Mouse (Mus musculus) C2C12 (cell line): ENCODE data around the gene Sorbs1. TPM values are rescaled to one million over a fixed set of nuclear protein-coding genes. Genes with fewer than 3 reads are reported as not detected.

Source experiments
- H3K27me3 ChIP-seq: one replicate; pipeline ENCODE4 v1.6.1; 2011; ENCODE audit not compliant: control insufficient read depth, insufficient read depth, insufficient read length
- H3K36me3 ChIP-seq: one replicate; pipeline ENCODE4 v1.6.1; 2011; ENCODE audit not compliant: control insufficient read depth, insufficient read depth
- H3K4me3 ChIP-seq: one replicate; pipeline ENCODE4 v1.5.1; 2011; ENCODE audit warnings: mild to moderate bottlenecking, control low read depth; ENCODE audit not compliant: poor library complexity, insufficient read depth, severe bottlenecking
- H3K79me2 ChIP-seq: one replicate; pipeline ENCODE4 v1.6.1; 2011; ENCODE audit not compliant: control insufficient read depth, insufficient read depth
- H3K79me3 ChIP-seq: one replicate; pipeline ENCODE4 v1.6.1; 2011; ENCODE audit warnings: low read depth, control low read depth
- H3ac ChIP-seq: one replicate; pipeline ENCODE3; 2011; ENCODE audit warnings: low read depth; ENCODE audit not compliant: control insufficient read depth, insufficient read length
- CEBPB ChIP-seq: IDR thresholded peaks from one replicate; pipeline ENCODE4 v1.6.1; 2011; ENCODE audit warnings: low read depth, mild to moderate bottlenecking, control low read depth, moderate library complexity
- CTCF ChIP-seq: IDR thresholded peaks from one replicate; pipeline ENCODE4 v1.5.1; 2011; ENCODE audit not compliant: control insufficient read depth, insufficient read depth, insufficient read length
- FOSL1 ChIP-seq: IDR thresholded peaks from one replicate; pipeline ENCODE4 v1.8.0; 2011; ENCODE audit warnings: mild to moderate bottlenecking, low read length; ENCODE audit not compliant: poor library complexity, insufficient read depth, severe bottlenecking
- MAX ChIP-seq: IDR thresholded peaks from one replicate; pipeline ENCODE4 v1.6.1; 2011; ENCODE audit warnings: mild to moderate bottlenecking, control low read depth
- MYOD1 ChIP-seq: IDR thresholded peaks from one replicate; pipeline ENCODE4 v1.6.1; 2011; ENCODE audit warnings: low read depth; ENCODE audit not compliant: control insufficient read depth, insufficient read length
- MYOG ChIP-seq: IDR thresholded peaks from one replicate; pipeline ENCODE4 v1.6.1; 2011; ENCODE audit not compliant: control insufficient read depth, insufficient read length; ENCODE audit errors: extremely low read depth
- USF1 ChIP-seq: IDR thresholded peaks from one replicate; pipeline ENCODE4 v1.6.1; 2011; ENCODE audit warnings: low read depth, mild to moderate bottlenecking, control low read depth, moderate library complexity
- polyA plus RNA-seq: library from polyadenylated mRNA; unstranded; fragments of >200 nt; fragmentation: generic; extraction: Trizol; gene quantifications from one replicate; pipeline ENCODE4 v1.2.1, GENCODE M21; 2012; ENCODE audit warnings: missing spikeins

Gene Sorbs1
- polyA plus RNA-seq, 1 experiment, result 9.0 TPM

DNA sequence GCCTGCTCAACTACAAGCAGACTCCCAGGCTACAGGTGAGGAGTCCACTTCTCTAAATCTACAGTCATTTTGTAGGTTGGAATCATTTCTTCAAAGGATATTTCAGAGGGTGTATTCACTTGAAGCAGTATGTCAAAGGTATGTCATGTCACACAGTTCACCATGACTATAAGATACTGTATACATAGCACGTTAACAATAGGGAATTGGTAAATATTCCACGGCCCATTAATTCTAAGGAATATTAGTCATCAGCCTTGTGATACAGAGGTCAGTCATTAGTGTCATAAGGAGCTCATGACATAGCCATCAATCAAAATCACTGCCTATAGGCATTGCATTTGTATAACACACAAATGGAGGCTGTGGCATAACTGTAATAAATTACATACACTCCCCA is 228.9 kb downstream of the Sorbs1 start:
- no peaks in the 10 kb centered on the region for H3K27me3 ChIP-seq

DNA sequence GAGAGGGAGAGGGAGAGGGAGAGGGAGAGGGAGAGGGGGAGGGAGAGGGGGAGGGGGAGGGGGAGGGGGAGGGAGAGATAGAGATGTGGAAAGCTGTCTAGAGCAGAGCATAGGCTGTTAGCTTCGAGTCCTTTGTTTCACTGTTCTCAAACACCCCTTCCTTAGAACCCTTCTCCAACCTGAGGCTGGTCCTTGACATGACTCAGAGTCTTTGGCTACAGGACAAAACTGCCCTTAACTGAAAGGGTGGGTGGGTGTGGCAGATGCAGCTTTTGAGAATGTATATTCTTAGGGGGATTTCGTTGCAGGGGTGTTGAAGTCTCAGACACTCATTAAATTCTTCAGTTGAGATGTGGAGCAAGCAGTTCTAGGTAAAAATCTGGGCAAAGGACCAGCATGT is 230.2 kb downstream of the Sorbs1 start:
- TF ChIP-seq MAX (no peak), MYOD1 (no peak), CTCF (no peak), FOSL1 (no peak), MYOG (no peak), CEBPB (no peak), USF1 (no peak)
- H3K36me3 ChIP-seq, result no peaks in the 10 kb centered on the region
- no peaks in the 10 kb centered on the region for H3K27me3 ChIP-seq
- no peak overlapping the region for H3ac ChIP-seq
- H3K79me2 ChIP-seq, result no peaks in the 10 kb centered on the region
- H3K4me3 ChIP-seq, result no peak overlapping the region
- H3K79me3 ChIP-seq, result no peaks in the 10 kb centered on the region

More for the DNA sequence above, 228.9 kb downstream of the Sorbs1 start:
- no peaks in the 10 kb centered on the region for H3K79me3 ChIP-seq
- no peaks in the 10 kb centered on the region for H3K36me3 ChIP-seq
- no peaks in the 10 kb centered on the region for H3K79me2 ChIP-seq
- H3ac ChIP-seq, result no peak overlapping the region
- no peak overlapping the region for H3K4me3 ChIP-seq
- TF ChIP-seq MYOG (no peak), CTCF (no peak), FOSL1 (no peak), MYOD1 (no peak), USF1 (no peak), CEBPB (no peak), MAX (no peak)

DNA sequence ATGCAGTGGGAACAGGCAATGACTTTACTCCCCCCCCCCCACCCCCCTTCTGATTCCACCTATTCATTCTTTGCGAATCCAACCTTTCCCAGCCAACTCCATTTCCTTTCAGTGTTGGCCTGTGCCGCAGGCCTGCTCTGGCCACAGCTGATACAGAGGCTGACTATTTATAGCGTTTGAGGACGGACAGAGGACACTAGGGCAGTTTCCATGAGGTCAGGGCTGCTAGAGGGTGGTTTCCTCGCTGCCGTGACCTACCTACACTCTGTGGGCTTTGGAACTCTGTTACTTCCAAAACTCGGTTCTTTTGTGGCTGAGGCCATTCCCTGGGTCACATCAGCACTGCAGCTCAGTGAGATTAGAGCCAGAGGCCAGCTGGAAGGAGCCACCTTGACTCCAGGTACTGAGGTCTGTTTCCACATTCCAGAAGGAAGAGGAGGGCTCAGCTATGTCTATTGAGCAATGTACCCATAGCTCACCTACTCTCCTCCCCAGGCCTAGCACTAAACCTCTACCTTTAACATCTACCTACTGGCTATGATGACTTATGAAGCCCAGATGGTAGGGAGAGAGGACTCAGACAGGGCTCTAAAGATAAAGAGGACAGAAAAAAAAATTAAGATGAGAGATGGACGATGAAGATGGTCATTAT is 235.1 kb downstream of the Sorbs1 start:
- H3K79me2 ChIP-seq, result no peaks in the 10 kb centered on the region
- no peaks in the 10 kb centered on the region for H3K36me3 ChIP-seq
- no peak overlapping the region for H3ac ChIP-seq
- H3K79me3 ChIP-seq, result no peaks in the 10 kb centered on the region
- H3K27me3 ChIP-seq, result no peaks in the 10 kb centered on the region
- no peak overlapping the region for H3K4me3 ChIP-seq
- TF ChIP-seq CEBPB (no peak), MAX (no peak), USF1 (no peak), MYOD1 (no peak), CTCF (no peak), FOSL1 (no peak), MYOG (no peak)

DNA sequence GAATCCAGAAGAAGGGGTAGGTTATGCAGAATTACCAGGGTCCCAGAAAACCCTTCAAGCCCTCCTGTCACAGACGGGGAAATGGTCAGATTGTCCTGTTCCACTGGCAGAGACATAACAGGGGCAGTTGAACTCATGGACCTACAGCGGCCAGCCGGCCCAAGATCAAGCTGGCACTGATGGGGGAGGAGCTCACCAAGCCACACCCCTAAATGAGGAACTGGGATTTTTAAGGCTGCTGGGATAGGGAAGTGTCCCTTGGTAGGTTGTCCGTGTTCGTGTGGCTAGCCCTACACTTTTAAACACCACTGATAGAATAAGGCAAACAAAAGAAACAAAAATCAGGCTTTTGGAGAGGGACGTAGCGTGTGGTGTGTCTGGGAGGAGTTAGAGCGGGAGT is 236.1 kb downstream of the Sorbs1 start:
- H3ac ChIP-seq, result no peak overlapping the region
- no peaks in the 10 kb centered on the region for H3K36me3 ChIP-seq
- no peak overlapping the region for H3K4me3 ChIP-seq
- H3K79me2 ChIP-seq, result no peaks in the 10 kb centered on the region
- TF ChIP-seq MYOG (no peak), FOSL1 (no peak), USF1 (no peak), MAX (no peak), CEBPB (no peak), CTCF (no peak), MYOD1 (no peak)
- H3K27me3 ChIP-seq, result no peaks in the 10 kb centered on the region
- H3K79me3 ChIP-seq, result no peaks in the 10 kb centered on the region

DNA sequence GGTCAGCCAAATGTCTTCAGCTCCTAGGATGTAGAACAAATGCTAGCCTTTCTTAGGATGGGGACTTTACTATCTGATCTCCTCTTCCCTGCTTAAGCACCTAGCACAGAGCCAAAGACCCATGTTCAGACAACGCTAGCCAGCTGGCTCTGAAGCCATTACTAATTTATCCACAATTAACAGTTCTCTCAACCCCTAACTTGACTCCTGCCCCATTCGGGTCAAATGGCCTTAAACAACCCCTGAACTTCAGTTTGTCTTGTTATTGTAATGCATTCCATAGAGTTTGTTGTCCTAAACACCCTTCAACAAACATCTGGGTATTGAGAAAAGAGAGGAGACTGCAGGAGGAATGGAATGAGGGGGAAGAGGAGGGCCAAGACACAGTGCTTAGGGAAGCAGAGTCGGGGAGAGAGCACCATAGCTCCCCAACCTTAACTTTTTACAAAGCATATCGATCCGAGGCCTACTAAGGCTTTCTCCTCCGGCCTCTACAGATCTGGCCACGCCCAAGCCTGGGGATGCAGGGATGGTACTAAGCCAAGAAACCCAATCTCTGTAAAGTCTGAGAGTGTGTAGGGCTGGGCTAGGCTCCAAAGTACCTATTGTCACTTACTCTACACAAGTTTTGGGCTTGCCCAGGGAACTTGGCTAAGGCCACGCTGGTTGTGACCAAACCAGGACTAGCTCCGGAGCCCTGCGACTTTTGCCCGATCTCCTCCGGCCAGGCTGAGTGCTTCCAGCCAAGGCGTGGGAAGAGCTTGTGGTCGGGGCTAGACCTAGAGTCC is 238.0 kb downstream of the Sorbs1 start:
- no peak overlapping the region for H3ac ChIP-seq
- no peaks in the 10 kb centered on the region for H3K27me3 ChIP-seq
- peaks cover 7% of the 10 kb centered on the region for H3K79me2 ChIP-seq
- H3K4me3 ChIP-seq, result no peak overlapping the region
- H3K36me3 ChIP-seq, result no peaks in the 10 kb centered on the region
- TF ChIP-seq CTCF (no peak), FOSL1 (no peak), CEBPB (no peak)
- H3K79me3 ChIP-seq, result peaks cover 3% of the 10 kb centered on the region
